Mouse (Mus musculus): ENCODE measurements around the gene Atf3.

Atf3 gene

GRCm38 (mm10) chr1:191226570-191226969 is 8.7 kb upstream of the Atf3 start:
- no peak for DNase-seq

GRCm38 (mm10) chr1:191225771-191226170 is 7.9 kb upstream of the Atf3 start:
- no peak for DNase-seq

DNA sequence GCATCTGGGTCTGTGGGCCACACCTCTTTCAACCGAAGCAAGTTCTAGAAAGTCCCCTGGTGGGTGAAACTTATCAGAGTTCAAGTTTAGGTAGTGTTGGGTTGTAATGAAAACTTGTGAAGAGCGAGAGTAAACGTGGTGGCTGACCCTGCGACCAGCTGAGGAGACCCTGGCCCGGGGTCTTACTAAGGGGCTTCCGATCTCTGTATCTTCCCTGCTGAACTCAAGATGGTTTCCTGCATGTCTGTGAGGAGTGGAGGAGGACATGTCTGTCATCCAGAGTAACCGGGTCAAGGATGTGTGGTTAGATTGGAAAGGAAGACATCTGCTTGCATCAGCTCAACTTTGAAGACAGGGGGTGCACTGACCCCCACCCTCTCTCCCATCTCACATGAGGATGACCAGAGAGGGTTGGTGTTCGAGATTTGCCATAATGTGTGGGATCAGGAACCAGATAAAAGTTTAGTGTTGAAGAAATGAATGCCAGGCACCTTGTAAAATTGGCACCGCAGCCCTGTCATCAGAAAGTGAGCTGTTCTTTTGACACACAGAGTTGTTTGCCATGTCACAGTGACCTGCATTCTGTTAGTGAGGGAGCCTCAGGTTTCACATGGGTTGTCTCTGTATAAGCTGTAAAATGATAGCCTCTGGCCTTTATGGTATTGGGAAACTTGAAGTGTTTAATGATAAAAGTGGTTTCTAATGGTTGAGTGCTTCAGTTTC is 7.3 kb upstream of the Atf3 start:
- DNase-seq: peak in 1 of 2 experiments; percentile 12

DNA sequence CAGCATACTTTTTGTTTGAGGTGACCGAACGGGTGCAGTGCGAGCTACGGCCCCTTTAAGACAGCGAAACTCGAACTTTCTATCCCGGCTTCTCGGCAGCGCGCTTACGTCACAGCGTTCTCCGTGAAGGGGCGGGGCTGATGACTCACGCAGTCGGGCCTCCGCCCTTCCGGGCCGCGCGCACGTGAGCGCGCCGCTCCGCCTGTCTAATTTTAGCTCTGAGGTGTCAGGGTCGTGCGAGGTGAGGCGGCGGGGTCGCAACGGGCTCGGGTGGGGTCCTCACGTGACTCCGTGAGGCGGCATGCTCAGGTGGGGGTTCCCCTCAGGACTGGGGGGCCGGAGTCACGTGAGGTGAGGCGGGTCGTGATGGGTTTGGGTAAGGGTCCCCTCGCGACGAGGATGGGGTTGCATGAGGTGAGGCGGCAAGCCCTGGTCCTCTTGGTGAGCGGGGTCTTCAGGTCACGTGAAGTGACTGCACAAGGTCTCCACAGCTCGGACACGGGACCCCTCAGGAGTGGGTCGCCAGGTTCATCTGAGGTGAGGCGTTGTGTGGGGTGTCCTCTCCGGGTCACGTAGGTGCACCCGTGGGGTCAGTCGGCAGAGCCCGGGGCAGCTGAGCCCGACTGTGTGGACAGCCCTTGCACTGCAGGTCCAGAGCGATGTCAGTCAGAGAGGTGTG is 6.6 kb upstream of the Atf3 start:
- peak; percentile 93 to 95 for DNase-seq

DNA sequence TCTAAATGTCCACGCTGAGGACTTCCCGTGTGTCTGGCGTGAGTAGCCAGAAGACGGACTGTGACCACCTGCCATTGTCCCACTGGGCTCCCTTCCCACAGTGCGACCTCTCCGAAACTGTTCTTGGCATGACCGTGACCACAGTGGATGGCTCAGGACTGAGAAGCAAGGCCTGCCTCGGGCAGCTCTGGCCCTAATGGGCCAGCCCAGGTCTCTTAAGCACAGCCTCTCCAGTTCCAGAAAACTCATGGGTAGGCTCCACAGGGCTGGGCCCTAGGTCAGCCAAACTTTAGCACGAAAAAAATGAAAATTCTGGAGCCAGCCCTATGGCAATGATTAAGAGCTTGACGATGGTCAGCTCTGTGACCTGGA is 6.1 kb upstream of the Atf3 start:
- no peak for DNase-seq

- peak in 1 of 2 experiments; percentile 27 for DNase-seq
These were observed 4.2 kb upstream of the Atf3 start for GRCm38 (mm10) chr1:191222031-191222430.

- DNase-seq: no peak
These were observed 2.7 kb upstream of the Atf3 start for GRCm38 (mm10) chr1:191220588-191220987.

- DNase-seq: no peak
These were observed 1.9 kb upstream of the Atf3 start for GRCm38 (mm10) chr1:191219748-191220147.

DNA sequence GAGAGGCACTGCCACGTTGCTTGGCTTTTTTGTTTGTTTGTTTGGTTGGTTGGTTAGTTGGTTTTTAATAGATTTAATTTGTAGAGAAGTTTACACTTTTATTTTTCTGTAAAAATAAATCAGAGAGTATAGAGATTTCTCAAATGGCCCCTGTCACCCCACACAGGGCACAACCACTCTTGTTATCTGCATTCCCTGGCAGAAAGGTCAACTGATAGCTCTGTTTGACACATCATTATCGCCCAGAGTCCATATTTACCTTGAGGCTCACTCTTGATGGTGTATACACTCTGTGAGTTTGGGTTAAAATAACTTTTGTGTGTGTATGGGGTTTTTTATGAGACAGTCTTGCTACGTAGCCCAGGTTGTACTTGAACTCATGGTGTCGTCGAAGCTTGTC is 744 bp upstream of the Atf3 start:
- DNase-seq: no peak

- DNase-seq: no peak
These were observed 1.8 kb downstream of the Atf3 start for GRCm38 (mm10) chr1:191215776-191216661.

DNA sequence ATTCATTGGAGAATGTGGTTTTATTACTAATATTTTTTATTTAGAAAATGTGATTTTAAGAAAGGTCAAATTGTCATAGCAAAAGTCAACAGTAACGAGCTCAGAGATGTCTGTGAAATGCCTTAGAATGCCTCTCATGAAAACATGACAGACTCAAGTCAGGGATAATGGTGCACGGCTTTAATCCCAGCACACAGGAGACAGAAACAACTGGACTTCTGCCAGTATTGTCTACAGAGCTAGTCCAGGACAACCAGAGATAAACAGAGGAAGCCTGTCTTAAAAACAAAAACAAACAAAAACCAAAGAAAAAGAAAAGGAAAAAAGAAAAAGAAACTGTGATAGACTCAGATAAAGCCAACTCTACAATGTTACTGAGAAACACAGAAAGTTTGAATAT is 6.7 kb downstream of the Atf3 start:
- DNase-seq: no peak

- no peak for DNase-seq
These were observed 12.0 kb downstream of the Atf3 start for GRCm38 (mm10) chr1:191205791-191206190.

DNA sequence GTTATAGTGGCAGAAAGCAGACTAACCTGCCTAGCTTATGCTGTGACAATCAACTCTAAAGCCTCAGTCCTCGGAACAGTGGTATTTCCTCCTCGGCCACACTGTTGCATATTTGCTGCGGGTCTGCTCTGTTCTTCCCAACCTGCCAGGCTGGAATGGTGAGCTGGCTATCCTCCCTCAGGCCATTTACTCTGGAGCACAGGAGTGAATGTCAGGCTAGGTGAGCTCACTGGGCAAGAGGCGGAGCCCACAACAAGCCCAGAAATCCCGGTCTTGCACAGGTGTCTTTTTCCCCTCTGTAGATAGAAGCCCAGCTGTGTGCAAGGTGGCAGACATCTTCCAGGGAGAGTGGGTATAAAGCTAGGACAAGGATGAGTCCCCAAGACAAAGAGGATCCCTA is 13.0 kb downstream of the Atf3 start:
- DNase-seq: no peak

DNA sequence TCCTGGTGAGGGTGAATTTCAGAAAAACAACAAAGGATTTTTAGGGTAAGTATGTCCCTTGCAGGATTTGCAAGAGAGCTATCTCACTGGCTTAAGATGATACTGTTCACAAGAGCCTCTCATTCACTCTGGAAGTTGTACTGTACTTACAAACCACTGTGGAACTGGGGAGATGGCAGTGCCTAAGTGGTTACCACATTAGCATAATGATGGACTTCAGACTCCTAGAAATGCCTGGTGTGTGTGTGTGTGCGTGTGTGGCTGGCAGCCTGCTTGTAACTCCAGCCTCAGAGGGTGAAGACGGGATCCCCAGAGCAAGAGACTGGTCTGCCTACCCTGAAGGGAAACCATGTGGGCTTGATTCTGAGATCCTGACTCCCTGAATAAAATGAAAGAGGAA is 14.3 kb downstream of the Atf3 start:
- DNase-seq: no peak

DNA sequence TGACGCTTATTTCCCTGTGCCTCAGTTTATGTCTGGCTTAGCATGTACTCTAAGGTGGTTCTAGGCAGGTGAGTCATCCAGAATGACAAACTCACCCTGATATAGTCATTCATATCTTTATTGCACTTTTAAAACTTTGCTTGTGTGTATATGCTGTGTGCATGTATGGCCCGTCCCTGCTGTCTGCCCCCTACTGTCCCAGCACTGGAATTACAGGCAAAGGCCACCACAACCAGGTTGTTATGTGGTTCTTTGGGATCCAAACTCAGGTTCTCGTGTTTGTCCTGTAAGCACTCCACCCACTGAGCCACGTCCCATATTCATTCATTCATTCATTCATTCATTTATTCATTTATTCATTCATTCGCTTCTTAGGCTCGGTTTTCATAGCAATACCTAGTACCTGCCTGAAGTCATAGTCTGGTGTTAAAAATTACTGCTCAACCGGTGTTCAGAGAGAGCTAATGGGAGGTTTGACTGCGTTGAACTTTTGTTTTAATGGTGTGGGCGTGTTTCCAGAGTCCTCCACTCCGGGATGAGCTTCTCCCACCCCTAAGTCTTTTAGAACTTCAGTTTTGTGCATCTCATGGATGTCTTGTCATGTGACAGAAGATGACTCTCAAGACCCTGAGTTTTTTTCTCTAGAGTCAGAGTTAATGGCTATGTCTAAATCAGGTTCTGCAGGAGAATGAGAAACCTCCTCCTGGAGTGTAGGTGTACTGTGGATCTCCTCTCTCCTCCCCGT is 15.5 kb downstream of the Atf3 start:
- no peak for DNase-seq

- DNase-seq: peak; percentile 47 to 66
These were observed 16.8 kb downstream of the Atf3 start for GRCm38 (mm10) chr1:191200816-191201602.

GRCm38 (mm10) chr1:191197916-191198315 is 19.9 kb downstream of the Atf3 start:
- DNase-seq: peak in 1 of 2 experiments; percentile 26

DNA sequence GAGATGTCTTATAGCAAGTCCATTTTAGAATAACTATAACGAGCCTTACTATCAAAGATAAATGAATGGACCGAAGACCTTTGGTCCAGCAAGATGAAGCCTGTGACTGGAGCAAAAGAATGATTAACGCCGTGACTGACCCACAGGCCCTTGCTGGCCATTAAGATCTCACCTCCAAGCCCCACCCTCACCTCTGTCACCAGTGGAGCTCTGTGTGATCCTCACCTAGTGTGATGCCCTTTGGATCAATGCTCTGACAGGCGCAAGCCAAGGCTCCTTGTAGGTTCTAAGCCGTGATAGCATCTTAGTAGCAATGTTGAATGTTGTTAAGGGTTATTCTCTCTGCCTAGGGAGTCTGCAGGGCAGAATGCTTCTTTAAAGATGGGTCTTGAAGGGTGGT is 21.8 kb downstream of the Atf3 start:
- no peak for DNase-seq

GRCm38 (mm10) chr1:191193657-191194424 is 24.0 kb downstream of the Atf3 start:
- peak; percentile 60 to 63 for DNase-seq

GRCm38 (mm10) chr1:191192751-191193150 is 25.1 kb downstream of the Atf3 start:
- DNase-seq: no peak

GRCm38 (mm10) chr1:191192213-191192612 is 25.6 kb downstream of the Atf3 start:
- no peak for DNase-seq

Measured in lung, adult 18-20 months (tissue).